Mouse (Mus musculus): ENCODE measurements around the gene Gm13694.

Gene Gm13694

GRCm38 (mm10) chr2:84025217-84025616 is 46.5 kb downstream of the Gm13694 start:
- no peak for DNase-seq (ENCODE audit: low spot score)

Data from testis, postnatal 10 days (tissue).